Mouse (Mus musculus) urinary bladder, postnatal 36 days (tissue): ENCODE data around the gene Pea15a.
"Not testable (repeated sequence)": the region's sequence is repeated elsewhere in the genome, so short reads cannot be mapped to it uniquely, and the experiment has no call there.

Experiments used
- DNase-seq, 2 experiments: peaks; one replicate each; pipeline ENCODE4 v3.0.0; 2022; ENCODE audit warnings: low spot score in 2 of 2, mixed read lengths in 1 of 2

The Pea15a gene

DNA sequence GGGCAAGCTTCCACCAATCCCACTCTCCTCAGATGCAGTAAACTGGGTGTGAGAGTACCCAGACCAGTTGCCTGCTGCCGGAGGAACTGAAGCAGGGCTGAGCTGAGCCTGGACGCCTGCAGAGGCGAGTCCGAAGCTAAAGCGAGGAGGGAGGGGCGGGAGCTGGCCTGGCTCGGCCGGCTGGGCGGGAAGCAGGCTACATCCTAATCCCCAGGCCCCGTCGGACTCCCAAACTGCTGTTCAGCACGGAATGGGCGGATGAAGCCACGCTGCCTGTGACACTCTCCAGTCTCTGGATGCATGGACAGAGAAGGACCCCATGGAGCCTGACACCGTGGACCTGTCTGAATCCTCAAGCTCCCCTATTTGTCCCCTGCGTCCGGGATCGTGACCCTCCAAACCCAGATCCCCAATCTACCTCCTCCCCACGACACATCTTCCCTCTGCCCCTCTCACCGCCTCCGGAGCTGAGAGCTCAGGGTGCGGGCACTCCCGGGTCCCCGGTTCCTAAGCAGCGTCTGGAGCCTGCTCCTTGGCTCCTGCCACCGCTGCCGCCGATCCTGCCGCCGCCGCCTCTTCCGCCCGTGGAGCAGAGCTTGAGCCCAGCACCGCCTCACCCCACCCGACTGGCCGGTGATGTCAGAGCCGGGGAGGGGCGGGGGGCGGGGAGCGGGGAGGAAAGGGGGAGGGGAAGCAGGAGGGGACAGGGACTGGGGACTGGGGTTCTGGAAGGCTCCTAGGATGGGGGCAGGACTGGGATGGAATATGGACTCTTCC is at the start of gene Pea15a:
Gene Pea15a (minus strand): TSS at position 664 of the 777 bp plus-strand sequence.
- peak; percentile 74 to 85 for DNase-seq

DNA sequence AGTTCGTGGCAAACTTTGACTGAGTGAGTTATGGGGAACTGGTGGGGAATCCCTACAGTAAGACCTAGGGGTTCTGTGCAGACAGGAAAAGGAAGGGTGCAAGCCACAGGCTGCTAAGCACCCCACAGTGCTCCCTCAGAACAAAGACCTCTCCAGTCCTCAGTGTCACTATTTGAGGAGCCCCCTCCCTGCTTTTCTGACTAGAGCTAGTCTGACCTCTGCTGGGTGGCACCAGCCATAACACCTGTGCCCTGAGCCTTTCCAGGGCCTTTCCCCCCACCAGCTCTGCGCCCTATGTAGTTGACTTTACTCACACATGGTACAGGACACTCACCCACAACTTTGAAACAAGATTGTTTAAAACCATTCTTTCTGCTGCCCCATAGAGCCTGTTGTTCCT is 41.1 kb upstream of the Pea15a start:
- DNase-seq = no peak

DNA sequence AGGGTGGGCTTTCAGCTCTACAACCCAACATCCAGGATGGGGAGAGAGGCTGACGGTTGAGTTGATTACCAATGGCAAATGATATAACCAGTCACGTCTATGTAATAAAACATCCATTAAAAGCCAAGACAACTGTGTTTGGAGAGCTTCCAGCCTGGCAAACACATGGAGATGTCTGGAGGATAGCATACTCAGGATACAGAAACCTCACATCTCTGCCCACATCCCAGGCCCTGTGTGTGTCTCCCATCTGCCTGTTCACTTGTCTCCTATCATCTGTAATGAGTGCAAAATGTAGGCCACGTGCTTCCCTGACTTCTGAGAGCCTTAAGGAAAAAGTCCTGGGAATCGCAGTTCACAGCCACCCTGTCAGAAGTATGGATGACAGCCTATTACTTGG is 40.6 kb upstream of the Pea15a start:
- no peak for DNase-seq

DNA sequence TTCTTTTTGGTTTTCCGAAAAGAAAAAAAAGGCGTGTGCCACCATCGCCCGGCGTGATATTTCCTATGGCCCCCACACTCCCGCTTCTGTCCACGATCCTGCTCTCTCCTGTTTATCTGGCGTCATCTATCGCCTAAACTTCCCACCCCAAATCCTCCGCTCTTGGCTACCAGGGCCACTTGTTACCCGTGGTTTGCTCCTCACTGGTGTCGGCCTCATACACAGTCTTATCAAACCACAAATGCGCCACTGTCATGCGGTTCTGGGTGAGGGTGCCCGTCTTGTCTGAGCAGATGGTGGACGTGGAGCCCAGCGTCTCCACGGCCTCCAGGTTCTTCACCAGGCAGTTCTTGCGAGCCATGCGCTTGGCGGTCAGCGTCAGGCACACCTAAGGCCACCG is 38.0 kb upstream of the Pea15a start:
- not testable (repeated sequence) for DNase-seq

DNA sequence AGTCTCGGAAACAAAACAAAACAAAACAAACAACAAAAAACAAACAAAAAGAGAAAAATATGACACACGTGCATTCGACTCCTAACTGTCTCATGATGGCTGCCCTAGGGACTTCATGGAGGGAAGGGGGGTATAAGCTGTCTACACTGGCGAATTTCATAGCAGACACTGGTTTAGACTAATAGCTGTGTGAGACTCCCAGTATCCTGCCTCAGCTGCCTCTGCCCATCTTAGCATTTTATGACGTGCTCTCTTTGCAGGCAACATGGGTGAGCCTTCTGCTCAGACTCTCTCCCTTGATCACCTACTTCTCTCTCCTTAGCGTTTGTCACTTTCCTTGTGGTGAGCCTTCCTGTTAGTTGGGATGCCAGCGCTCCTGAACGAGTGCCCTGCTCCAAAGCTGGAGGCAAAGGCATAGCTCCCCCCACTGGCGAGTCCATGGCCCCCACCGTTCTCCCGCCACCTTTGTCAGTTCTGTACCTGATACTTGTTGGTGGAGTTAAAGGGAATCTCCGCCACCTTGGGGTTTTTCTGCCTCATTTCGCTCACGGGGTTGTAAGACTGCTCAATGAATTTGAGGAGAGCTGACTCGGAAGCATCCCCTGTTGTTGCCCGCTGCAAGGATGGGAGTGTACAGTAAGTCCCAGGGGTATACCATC is 37.1 kb upstream of the Pea15a start:
- DNase-seq = no peak

DNA sequence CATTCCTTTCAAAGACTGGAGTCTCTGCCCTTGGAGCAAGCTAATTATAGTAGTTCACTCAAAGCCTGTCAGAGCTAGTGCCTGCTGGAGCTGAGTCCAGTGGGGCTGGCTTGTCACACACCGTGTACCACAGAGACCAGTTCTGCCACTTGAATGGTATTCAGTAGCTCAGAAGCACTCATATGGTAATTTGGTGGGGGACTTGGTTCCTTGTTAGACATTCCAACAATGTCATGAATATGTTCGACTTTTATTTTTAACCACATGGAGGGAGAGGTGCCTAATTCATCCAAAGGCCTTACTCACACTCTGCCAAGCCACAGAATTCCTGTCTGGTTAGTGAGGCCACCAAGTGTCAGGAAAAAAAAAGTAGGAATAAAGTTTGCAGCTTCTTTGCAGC is 35.8 kb upstream of the Pea15a start:
- no peak for DNase-seq

DNA sequence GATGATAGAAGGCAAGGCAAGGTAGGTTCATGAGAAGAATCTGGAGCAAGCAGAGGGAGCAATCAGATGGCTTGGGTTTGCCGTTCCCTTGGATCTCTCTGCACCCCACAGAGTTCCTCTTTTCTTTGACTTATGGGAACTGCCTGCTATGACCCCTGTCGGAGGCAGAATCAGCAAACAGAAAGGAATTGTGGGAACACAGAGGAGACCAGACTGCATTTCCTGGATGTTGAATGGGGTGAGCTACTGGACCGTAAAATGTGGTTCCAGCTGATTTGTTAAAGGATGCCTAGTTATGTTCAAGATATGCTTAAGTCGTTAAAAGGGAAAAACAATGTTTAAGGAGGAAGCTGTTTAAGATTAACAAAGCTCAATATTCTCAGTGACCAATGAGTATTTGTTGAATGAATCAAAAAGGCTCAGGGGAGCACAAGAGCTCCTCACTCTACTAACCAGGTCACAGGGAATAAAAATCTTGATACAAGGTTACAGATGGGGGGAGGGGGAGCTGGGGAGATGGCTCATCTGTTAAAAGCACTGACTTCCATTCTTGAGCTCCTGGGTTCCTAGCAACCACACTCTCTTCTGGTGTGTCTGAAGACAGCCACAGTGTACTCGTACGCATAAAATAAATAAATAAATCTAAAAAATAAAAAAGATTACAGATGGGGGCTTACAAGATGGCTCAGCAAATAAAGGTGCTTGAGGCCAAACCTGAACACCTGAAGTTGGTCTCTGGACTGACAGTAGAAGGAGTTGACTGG is 34.5 kb upstream of the Pea15a start:
- no peak for DNase-seq

DNA sequence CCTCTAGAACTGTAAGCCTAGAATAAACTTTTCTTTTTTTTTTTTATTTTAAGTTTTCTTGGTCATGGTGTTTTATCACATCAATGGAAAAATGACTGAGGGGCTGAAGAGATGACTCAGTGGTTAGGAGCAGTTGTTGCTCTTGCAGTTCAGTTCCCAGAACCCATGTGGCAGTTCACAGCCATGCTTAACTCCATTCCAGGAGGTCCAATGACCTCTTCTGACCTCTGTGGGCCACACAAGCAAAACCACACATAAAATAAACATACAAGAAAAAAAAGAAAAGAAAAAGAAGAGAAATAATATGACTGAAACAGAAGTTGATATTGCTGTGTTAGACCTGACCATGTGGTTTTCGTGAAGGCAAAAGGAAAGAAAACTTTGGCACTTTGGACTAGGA is 22.6 kb upstream of the Pea15a start:
- DNase-seq = no peak

DNA sequence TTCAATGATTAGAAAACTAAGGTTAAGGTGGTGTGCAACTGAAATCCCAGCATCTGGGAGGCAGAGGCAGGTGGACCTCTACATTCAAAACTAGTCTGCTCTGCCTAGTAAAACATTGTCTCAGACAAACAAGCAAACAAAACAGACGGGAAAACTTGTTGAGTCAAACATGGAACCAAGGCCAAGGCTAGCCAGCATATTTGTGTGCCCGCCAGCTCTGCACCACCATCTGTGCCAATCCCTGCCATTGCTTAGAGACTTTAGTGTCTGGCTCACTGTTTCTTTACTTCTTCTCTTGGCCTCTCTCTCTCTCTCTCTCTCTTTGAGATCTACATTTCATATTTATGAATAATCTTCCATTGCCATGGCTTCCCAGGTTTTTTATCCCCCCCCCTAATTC is 21.6 kb upstream of the Pea15a start:
- DNase-seq = no peak

DNA sequence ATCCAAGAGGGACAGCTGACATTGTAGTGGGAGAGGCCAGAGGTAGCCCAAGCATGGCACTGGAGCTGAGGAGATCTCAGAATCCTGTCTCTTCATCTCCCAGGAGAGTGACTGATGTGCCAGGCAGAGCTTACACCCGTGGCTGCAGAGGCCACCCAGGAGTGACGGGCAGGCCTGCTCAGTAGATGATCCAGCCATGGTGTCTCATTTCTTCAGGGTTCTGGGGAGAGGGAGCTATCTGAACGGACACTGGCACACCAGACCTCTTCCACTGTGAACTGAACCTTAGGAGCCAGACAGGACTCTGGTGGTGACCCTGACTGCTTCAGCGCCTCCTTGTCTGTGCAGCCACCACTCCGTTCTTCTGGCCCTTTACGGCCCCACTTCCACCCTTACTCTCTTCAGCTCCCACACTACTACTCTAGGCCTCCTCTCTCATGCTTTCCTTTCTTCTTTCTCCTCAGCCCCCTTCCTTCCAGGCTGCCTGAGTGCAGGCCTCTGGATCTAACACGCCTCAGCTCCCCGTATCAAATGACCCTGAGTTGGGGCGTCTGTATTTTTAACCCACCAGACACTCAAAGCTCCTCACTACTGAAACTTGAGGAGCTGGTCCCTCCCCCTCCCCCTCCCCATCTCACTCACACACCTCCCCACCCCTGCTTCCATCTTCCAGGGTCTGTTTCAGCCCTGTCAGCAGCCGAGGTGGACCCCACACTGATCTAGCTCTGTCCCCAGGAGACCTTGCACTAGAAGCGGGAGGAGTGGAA is 14.9 kb upstream of the Pea15a start:
- no peak for DNase-seq

DNA sequence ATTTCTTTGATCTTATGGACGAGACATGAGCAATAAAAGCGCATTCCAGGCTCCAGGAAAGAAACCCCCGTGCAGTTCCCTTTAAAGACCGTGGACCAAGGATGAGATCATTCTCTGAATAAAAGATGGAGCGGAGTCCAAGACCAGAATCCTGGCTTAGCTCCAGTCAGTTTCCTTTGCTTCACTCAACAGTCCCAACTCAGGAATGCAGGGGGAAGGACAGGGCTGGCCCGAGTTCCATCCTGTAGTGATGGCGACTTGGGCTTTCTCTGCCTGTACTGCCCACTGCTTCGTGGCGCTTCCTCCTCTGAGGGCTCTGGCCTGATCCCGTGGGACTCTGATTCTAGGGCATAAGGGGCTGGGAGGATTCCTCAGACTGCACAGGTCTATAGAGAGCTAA is 13.8 kb upstream of the Pea15a start:
- DNase-seq = peak in 1 of 2 experiments; percentile 44

DNA sequence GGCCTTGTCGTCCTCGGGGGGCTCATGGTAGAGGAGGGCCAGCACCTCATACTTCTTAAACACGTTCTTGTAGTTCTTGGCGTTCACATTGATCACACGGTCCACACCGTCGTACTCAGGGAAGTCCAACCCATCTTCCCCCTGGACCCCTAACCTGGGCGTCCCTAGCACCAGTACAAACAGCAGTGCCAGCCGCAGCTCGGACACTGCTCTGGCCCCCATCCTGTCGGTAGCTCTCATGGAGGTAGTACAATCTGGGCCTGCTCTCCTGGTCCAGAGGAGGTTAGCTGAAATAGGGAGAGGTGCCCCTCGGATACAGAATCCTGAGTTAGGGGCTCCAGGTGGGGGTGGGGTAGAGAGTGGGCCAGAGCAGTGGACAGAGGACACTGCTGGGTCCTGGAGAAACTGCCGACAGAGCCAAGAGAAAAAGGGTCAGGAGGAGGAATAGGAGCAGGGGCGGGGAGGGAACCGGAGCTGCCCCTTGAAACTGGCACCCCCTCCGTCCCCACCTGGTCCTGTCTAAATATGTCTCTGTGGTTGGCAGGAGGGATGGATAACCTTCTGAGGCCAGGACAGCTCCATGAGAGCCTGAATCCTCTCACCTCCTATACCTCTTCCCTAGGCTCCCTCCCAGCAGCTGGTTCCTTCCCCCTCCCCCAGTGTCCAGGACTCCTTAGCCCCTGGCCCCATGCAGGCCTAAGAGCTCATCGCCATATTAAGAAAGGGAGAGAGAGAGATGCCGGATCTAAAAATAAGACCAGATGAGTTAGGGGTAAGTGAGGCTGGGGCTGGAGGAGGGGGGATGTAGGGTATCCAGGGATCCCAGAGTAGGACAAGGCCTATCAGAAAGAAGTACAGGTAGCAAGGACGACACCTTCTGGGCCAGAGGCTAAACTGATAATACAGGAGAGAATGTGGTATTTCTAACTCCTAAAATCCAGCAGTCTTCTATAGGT is 13.1 kb upstream of the Pea15a start, which contains the start of gene Casq1:
Gene Casq1 (minus strand): TSS at position 418 of the 956 bp plus-strand sequence.
- DNase-seq = no peak

DNA sequence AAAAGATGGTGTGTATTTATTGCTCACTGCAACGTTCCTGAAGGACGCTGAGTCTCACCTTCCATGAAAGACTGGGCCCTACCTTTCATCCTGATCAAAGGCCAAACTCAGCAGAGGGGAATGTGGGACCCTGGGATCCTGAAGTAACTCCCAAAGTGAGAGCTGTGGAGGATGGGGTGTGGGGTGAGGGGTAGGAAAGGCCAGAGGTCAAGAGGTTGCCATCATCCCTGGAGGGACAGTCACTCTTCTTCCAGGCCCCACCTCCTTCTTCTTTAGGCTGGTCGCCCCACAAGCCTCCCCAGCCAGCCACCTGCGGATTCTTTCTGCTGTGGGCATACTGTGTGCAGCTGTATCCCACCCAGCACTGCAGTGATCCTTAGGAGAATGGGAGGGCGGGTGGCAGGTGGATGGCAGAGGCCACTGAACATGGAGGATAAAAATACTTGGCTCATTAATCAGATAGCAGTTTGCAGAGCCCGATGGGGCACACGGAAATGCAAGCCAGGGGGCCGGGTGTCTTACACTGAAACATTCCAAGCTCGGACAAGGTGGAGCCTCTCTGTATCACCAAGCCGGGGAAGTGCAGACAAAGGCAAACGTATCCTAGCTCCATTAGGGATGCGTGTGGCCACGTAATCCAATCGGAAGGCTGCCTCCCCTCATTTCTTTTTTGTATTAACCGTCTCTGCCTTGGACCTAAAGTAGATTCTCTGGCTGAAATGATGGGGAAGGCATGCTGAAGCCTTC is 11.7 kb upstream of the Pea15a start:
- DNase-seq = no peak

DNA sequence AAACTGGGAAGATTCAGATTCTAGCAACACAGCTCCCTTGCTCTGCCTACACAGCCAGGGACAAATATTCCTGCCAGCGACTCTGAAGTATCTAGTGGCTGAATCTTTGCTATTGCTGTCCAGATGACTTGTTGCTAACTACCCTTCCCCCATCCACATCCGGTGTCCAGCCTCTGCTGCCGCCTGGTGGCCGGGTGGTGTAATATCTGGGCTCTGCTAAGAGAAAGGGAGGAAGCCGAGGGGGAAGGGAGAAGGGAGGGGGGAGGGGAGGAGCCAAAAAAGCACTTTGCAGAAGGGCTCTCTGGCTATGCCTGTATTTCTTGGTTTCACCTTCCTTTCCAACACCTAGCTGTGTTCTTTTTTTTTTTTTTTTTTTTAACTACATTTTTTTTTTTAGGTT is 10.5 kb upstream of the Pea15a start:
- peak; percentile 89 to 95 for DNase-seq

DNA sequence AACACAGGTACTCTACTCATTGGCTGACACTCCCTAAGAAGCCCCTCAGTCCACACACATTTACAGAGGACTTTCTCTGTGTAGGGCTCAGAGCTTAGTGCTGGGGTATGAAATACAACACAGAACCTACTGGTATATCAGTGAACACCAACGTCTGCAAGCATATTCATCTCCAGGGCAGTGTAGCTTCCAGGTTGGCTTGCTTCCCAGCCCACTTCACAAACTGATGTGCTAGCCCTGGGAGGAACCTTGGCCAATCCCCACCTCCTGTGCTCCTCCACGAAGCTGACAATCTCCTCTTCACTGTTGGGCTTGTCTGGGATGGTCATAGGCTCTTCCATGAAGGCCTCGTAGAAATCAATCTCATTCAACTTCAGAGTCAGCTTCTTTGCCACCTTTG is 8.1 kb upstream of the Pea15a start:
- no peak for DNase-seq

DNA sequence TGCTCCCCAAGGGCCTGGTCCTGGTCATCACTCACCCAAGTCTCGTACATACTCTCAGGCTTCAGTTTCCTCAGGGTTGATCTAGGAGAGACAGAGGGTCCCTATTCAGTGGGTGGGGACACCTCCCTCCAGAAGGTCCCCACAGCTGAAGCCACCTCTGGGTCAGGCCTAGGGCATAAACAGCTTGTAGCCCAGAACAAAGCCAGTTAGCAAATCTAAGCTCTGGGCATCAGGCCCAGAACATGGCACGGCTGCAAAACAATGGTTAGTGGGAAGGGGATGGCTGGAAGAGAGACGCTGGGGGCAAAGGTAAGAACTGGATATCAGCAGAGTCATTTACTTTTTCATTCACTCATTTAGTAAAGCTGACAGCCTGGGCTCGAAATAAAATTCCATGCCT is 7.2 kb upstream of the Pea15a start:
- no peak for DNase-seq

DNA sequence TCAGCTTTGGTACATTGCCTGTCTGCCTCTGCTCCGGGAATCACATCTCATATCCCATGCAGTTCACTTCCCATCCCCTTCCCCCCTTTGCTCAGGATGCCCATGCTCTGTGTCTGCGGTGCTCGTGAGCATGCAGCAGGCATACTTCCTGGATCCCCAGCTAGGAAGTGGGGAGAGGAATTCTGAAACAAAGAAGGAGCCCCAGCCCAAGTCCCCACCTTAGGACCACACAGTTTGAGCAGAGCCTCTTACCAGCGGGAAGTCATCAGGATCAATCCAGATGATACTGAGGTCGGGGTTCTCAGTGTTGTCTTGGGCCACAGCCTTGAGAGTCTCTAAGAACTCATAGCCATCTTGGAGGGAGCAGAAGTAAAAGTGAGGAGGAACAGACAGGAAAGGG is 6.2 kb upstream of the Pea15a start:
- no peak for DNase-seq

DNA sequence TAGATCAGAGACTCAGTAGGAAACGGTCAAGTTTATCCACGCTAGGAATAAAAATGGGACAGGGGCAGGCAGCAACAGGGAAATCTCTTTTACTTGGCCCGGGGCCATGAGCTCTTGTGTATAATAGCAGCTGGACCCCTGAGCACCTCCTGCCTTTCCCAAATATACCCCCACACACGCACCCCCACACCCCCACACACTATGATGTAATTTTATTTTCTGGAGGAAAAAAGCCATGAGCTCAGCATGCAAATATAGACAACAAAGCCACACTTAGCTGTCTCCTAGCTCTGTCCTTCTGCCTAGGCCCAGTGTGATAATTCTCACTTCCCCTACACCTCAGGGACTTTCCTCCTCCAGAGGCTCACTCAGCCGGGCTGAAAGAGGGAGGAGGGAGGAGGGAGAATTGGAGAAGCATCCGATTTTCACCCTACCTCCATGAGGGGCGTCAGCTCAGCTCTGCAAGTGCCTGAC is 544 bp upstream of the Pea15a start:
- DNase-seq = no peak

DNA sequence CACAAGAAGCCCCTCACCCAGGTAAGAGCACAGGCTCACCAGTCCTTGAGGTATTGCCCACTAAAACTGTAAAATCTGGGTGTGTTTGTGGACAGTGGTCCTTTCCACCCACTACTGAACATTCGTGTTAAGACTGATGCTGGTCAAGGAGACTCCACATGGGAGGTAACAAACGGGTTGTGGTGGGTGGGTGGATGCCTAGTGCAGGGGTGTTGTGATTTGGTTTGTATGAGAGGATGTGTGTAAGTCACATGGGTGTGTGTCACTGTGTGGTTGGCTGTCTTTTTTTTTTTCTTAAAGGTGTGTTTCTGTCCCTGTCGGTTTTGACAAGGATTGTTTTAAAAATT is 890 bp downstream of the Pea15a start:
- DNase-seq = no peak
